Mouse (Mus musculus) neural tube, embryonic 11.5 days (tissue): ENCODE measurements around the gene Duoxa2. TPM values are rescaled to one million over a fixed set of nuclear protein-coding genes. Genes with fewer than 3 reads are reported as not detected.

Experiments
- ATAC-seq: fragments of 200-750 bp; cut with Nextera tagmentation; 2 replicates; pipeline ENCODE4 v1.8.0; 2017; ENCODE audit warnings: moderate number of reproducible peaks, mild to moderate bottlenecking, moderate TSS enrichment, moderate library complexity; ENCODE audit not compliant: insufficient read depth, low FRiP score, low TSS enrichment
- DNase-seq: peaks from one replicate; pipeline ENCODE4 v3.0.0-alpha.2; 2015; ENCODE audit warnings: low spot score
- H3K27ac ChIP-seq: fragments of 300-500 bp; sonication (generic); 2 replicates; pipeline ENCODE4 v1.5.1; 2014; ENCODE audit warnings: low read depth, mild to moderate bottlenecking, low read length
- H3K27me3 ChIP-seq: fragments of 300-500 bp; sonication (generic); 2 replicates; pipeline ENCODE4 v1.6.1; 2014; ENCODE audit warnings: mild to moderate bottlenecking, low read length, mixed read lengths; ENCODE audit not compliant: control insufficient read depth, insufficient read depth
- H3K36me3 ChIP-seq: fragments of 300-500 bp; sonication (generic); 2 replicates; pipeline ENCODE4 v1.6.1; 2014; ENCODE audit warnings: mild to moderate bottlenecking, low read length, moderate library complexity, mixed read lengths; ENCODE audit not compliant: control insufficient read depth, insufficient read depth
- H3K4me1 ChIP-seq: fragments of 300-500 bp; sonication (generic); 2 replicates; pipeline ENCODE4 v1.6.1; 2014; ENCODE audit warnings: low read length, mixed read lengths; ENCODE audit not compliant: control insufficient read depth, insufficient read depth
- H3K4me2 ChIP-seq: fragments of 300-500 bp; sonication (generic); 2 replicates; pipeline ENCODE4 v1.6.1; 2014; ENCODE audit warnings: low read depth, mild to moderate bottlenecking, moderate library complexity
- H3K4me3 ChIP-seq: fragments of 300-500 bp; sonication (generic); 2 replicates; pipeline ENCODE4 v1.5.1; 2014; ENCODE audit warnings: low read depth, low read length
- H3K9ac ChIP-seq: fragments of 300-500 bp; sonication (generic); 2 replicates; pipeline ENCODE4 v1.6.1; 2014; ENCODE audit warnings: mild to moderate bottlenecking, low read length
- H3K9me3 ChIP-seq: fragments of 300-500 bp; sonication (generic); 2 replicates; pipeline ENCODE4 v1.6.1; 2016; ENCODE audit warnings: low read length; ENCODE audit not compliant: control insufficient read depth
- WGBS: fragments of 180-500 bp; shearing (Covaris S2); extraction: QIAGEN DNeasy Blood & Tissue Kit; methylation state at CpG from one replicate; pipeline ENCODE4 v1.1.7; 2014; 5-methylcytosine and 5-hydroxymethylcytosine counted together
- polyA plus RNA-seq: library from polyadenylated mRNA; unstranded; fragments of >200 nt; fragmentation: Nextera tagmentation; extraction: Ambion mirVana; gene quantifications from 2 replicates; pipeline ENCODE4 v1.2.1, GENCODE M21; 2014

Gene Duoxa2
- polyA plus RNA-seq, 1 experiment from 2014 or later = 0.19 TPM

GRCm38 (mm10) chr2:122302574-122303241 lies 4.0 kb downstream of the Duoxa2 start:
- Histone ChIP-seq H3K4me3 (no peak overlapping the region), H3K27ac (no peak overlapping the region), H3K27me3 (peaks cover 49% of the 10 kb centered on the region), H3K9ac (no peak overlapping the region), H3K9me3 (no peaks in the 10 kb centered on the region), H3K4me1 (peaks cover 4% of the 10 kb centered on the region), H3K4me2 (no peak overlapping the region), H3K36me3 (no peaks in the 10 kb centered on the region)
- ATAC-seq = no peak
- WGBS = 12% methylated on average over 9 of the region's 9 CpGs
- DNase-seq = peak; percentile 75

DNA sequence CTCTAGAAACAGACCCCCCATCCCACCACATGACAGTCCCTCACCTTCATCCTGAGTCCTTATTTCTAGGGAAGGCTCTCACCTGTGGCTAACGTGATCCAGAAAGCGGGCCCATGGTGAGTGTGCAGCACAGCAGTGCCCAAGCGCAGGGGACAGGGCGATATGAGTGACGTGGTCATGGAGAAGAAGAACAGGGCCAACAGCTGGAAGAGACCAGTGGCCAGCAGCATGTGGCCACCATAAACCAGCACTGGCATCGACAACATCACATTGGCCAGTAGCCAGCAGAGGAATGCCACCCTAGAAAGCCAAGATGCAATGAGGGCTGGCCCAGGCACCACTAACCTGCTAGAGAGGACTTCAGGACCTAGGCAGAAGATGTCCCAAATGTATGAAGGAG lies 5.8 kb downstream of the Duoxa2 start:
- H3K36me3 ChIP-seq = no peaks in the 10 kb centered on the region
- H3K4me3 ChIP-seq = no peak overlapping the region
- H3K27me3 ChIP-seq = peaks cover 31% of the 10 kb centered on the region
- no peak overlapping the region for H3K4me2 ChIP-seq
- WGBS = 88% methylated on average over 6 of the region's 6 CpGs
- H3K27ac ChIP-seq = no peak overlapping the region
- DNase-seq (no peak), ATAC-seq (no peak)
- H3K9ac ChIP-seq = no peak overlapping the region
- no peaks in the 10 kb centered on the region for H3K4me1 ChIP-seq
- H3K9me3 ChIP-seq = no peaks in the 10 kb centered on the region

DNA sequence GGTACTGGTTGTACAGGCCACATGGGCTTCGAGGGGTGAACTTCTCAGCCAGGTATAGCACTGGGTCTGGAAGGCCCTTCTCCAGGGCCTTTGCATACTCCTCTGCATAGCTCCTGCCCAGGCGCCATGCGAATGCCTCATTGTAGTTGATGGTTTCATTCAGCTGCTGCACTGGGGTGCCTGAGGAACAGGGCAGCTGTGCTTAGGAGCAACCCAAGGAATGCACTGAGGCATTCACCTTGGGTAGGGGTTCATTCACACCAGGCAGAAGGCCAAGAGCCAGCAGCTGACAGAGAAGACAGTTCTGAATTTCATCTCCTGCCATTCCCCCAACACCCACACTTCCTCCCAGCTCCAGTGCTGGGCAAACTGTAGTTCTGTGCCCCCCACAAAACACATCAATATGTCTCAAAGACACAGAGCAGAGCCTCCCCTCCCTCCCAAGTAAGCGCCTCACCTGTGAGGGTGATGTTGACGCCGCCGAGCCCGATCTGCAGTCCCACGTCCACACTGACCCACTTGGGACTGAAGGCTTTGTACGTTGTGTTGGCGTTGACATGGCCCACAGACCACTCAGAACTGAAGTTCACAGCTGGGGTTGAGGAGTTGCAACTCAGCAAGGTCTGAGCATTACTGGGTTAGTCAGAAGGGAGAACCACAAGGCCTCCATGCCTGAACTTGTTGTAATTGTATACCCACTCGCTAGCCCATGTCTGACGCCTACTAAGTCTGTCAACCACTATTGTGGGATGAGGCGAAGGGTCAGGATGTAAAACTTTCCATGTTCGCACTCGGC lies 6.6 kb downstream of the Duoxa2 start:
- ATAC-seq = no peak
- H3K4me1 ChIP-seq = no peaks in the 10 kb centered on the region
- 87% methylated on average over 16 of the region's 16 CpGs for WGBS
- no peak for DNase-seq
- no peaks in the 10 kb centered on the region for H3K36me3 ChIP-seq
- H3K4me2 ChIP-seq = no peak overlapping the region
- no peak overlapping the region for H3K9ac ChIP-seq
- H3K27me3 ChIP-seq = peaks cover 23% of the 10 kb centered on the region
- no peak overlapping the region for H3K4me3 ChIP-seq
- H3K9me3 ChIP-seq = no peaks in the 10 kb centered on the region
- no peak overlapping the region for H3K27ac ChIP-seq

DNA sequence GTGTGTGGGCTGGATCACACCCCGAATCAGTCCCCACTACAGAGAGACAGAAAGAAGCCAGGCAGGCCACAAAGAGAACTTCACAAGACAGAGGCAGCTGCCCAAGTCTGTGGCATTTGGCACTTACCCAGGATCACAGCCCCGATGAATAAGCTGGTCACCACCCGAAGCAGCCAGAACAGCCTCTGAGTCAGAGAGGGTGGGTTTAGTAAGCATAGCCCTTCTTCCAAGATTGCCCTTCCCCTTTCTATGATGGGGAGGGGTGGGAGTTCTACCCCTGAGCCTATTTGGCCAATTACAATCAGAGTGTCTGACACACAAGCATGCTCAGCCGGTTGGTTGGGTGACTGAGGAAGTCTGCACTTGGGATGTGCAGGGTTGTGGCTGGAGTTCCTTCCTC lies 7.5 kb downstream of the Duoxa2 start:
- Histone ChIP-seq H3K27me3 (peaks cover 14% of the 10 kb centered on the region), H3K9me3 (no peaks in the 10 kb centered on the region), H3K27ac (no peak overlapping the region), H3K4me3 (no peak overlapping the region), H3K4me2 (no peak overlapping the region), H3K9ac (no peak overlapping the region), H3K36me3 (no peaks in the 10 kb centered on the region), H3K4me1 (no peaks in the 10 kb centered on the region)
- no peak for ATAC-seq
- WGBS = 58% methylated on average over 4 of the region's 4 CpGs
- DNase-seq = no peak

DNA sequence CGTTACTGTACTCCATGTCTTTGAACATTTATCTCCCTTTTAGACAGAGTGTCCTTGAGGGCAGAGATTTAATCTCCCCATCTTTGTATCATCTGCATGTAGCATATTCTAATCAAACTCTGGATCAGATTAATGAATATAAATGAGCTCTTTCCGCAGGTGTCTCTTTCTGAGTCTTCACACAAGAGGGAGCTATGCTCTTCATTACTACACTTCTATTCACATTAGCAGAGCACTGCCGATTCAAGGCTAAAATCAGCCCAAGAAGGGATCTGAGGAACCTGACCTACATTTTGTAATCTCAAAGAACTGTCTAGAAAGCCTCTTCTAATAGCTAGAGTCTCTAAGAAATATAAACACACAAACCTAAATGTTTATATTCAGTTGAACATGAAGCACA lies 10.9 kb downstream of the Duoxa2 start:
- H3K4me1 ChIP-seq = no peaks in the 10 kb centered on the region
- no peak overlapping the region for H3K9ac ChIP-seq
- no peak overlapping the region for H3K4me2 ChIP-seq
- H3K27me3 ChIP-seq = peaks cover 22% of the 10 kb centered on the region
- 54% methylated on average over 3 of the region's 3 CpGs for WGBS
- DNase-seq (no peak), ATAC-seq (no peak)
- H3K9me3 ChIP-seq = no peaks in the 10 kb centered on the region
- H3K27ac ChIP-seq = no peak overlapping the region
- no peak overlapping the region for H3K4me3 ChIP-seq
- no peaks in the 10 kb centered on the region for H3K36me3 ChIP-seq

- no peaks in the 10 kb centered on the region for H3K36me3 ChIP-seq
- no peaks in the 10 kb centered on the region for H3K4me1 ChIP-seq
- H3K4me3 ChIP-seq = no peak overlapping the region
- no peak for DNase-seq
- H3K27ac ChIP-seq = no peak overlapping the region
- no peak for ATAC-seq
- peaks cover 22% of the 10 kb centered on the region for H3K27me3 ChIP-seq
- WGBS = 60% methylated on average over 2 of the region's 2 CpGs
- no peak overlapping the region for H3K4me2 ChIP-seq
- H3K9ac ChIP-seq = no peak overlapping the region
- H3K9me3 ChIP-seq = no peaks in the 10 kb centered on the region
Observed at GRCm38 (mm10) chr2:122311561-122311960, 12.9 kb downstream of the Duoxa2 start.

GRCm38 (mm10) chr2:122312722-122313417 lies 14.2 kb downstream of the Duoxa2 start:
- no peak overlapping the region for H3K27ac ChIP-seq
- peak overlapping the region; percentile 6 for H3K4me3 ChIP-seq
- no peak overlapping the region for H3K9ac ChIP-seq
- WGBS = 3% methylated on average over 27 of the region's 27 CpGs
- ATAC-seq (peak; percentile 60; the same call in 1 of the 2 replicates), DNase-seq (peak; percentile 73)
- H3K4me2 ChIP-seq = peak overlapping the region; percentile 9; the same call in 1 of the 2 replicates
- no peaks in the 10 kb centered on the region for H3K9me3 ChIP-seq
- no peaks in the 10 kb centered on the region for H3K4me1 ChIP-seq
- H3K27me3 ChIP-seq = peaks cover 22% of the 10 kb centered on the region
- H3K36me3 ChIP-seq = no peaks in the 10 kb centered on the region

- Histone ChIP-seq H3K9me3 (no peaks in the 10 kb centered on the region), H3K36me3 (no peaks in the 10 kb centered on the region), H3K9ac (no peak within 1 kb of the TSS), H3K4me2 (peak within 1 kb of the TSS; percentile 9; the same call in 1 of the 2 replicates), H3K27me3 (peaks cover 22% of the 10 kb centered on the region), H3K4me3 (peak within 1 kb of the TSS; percentile 6), H3K27ac (no peak within 1 kb of the TSS), H3K4me1 (no peaks in the 10 kb centered on the region)
- no peak for ATAC-seq
- no peak for DNase-seq
- WGBS = 4% methylated on average over 24 of the region's 24 CpGs
Observed at GRCm38 (mm10) chr2:122313536-122313935, 14.8 kb downstream of the Duoxa2 start, which contains the start of gene Duoxa1. TSS of gene Duoxa1 (minus strand) at chr2:122313730.
